Mouse (Mus musculus): ENCODE measurements around the gene Nrxn2. TPM values are rescaled to one million over a fixed set of nuclear protein-coding genes. Genes with fewer than 3 reads are reported as not detected.

Gene Nrxn2
- total and polyA plus RNA-seq, 2 experiments from 2014 or later: 49.4 to 256 TPM

GRCm38 (mm10) chr19:6400096-6401086 lies 18.1 kb upstream of the Nrxn2 start:
- H3K27me3 ChIP-seq (ENCODE audit: insufficient read depth, low read length): no peaks in the 10 kb centered on the region
- peak; percentile 53 for ATAC-seq
- peak overlapping the region; percentile 98 for H3K4me2 ChIP-seq (ENCODE audit: low read depth)
- H3K9me3 ChIP-seq (ENCODE audit: low read length): no peaks in the 10 kb centered on the region
- TF ChIP-seq CTCF (IDR thresholded peaks at IDR 0.05; ENCODE audit: low read depth): peak; percentile 40
- peaks cover 9% of the 10 kb centered on the region; the same call in 1 of the 2 replicates for H3K4me1 ChIP-seq (ENCODE audit: insufficient read depth)
- no peaks in the 10 kb centered on the region for H3K36me3 ChIP-seq (ENCODE audit: insufficient read depth)
- peak overlapping the region; percentile 51 for H3K4me3 ChIP-seq (ENCODE audit: low read depth, low read length)
- peak; percentile 65 for DNase-seq
- 2% methylated on average over 29 of the region's 29 CpGs for WGBS
- peak overlapping the region; percentile 88 for H3K27ac ChIP-seq (ENCODE audit: low read depth, low read length)
- peak overlapping the region; percentile 73 for H3K9ac ChIP-seq

GRCm38 (mm10) chr19:6401131-6401815 lies 17.3 kb upstream of the Nrxn2 start:
- WGBS: under 1% methylated on average over 30 of the region's 32 CpGs
- H3K27me3 ChIP-seq (ENCODE audit: insufficient read depth, low read length): no peaks in the 10 kb centered on the region
- peak; percentile 84 for TF ChIP-seq CTCF (IDR thresholded peaks at IDR 0.05; ENCODE audit: low read depth)
- H3K36me3 ChIP-seq (ENCODE audit: insufficient read depth): no peaks in the 10 kb centered on the region
- ATAC-seq: peak; percentile 5; the same call in 1 of the 2 replicates
- H3K4me1 ChIP-seq (ENCODE audit: insufficient read depth): peaks cover 9% of the 10 kb centered on the region; the same call in 1 of the 2 replicates
- H3K27ac ChIP-seq (ENCODE audit: low read depth, low read length): no peak overlapping the region
- peak overlapping the region; percentile 51 for H3K4me3 ChIP-seq (ENCODE audit: low read depth, low read length)
- H3K4me2 ChIP-seq (ENCODE audit: low read depth): peak overlapping the region; percentile 98
- DNase-seq: peak; percentile 68
- H3K9ac ChIP-seq: peak overlapping the region; percentile 73
- no peaks in the 10 kb centered on the region for H3K9me3 ChIP-seq (ENCODE audit: low read length)

- no peak for TF ChIP-seq CTCF (IDR thresholded peaks at IDR 0.05; ENCODE audit: low read depth)
- DNase-seq (no peak), ATAC-seq (no peak)
- 21% methylated on average over 9 of the region's 9 CpGs for WGBS
- peaks cover 9% of the 10 kb centered on the region; the same call in 1 of the 2 replicates for H3K4me1 ChIP-seq (ENCODE audit: insufficient read depth)
- H3K36me3 ChIP-seq (ENCODE audit: insufficient read depth): no peaks in the 10 kb centered on the region
- no peak overlapping the region for H3K27ac ChIP-seq (ENCODE audit: low read depth, low read length)
- peak overlapping the region; percentile 98 for H3K4me2 ChIP-seq (ENCODE audit: low read depth)
- peak overlapping the region; percentile 73; the same call in 1 of the 2 replicates for H3K9ac ChIP-seq
- H3K4me3 ChIP-seq (ENCODE audit: low read depth, low read length): peak overlapping the region; percentile 51
- H3K9me3 ChIP-seq (ENCODE audit: low read length): no peaks in the 10 kb centered on the region
- no peaks in the 10 kb centered on the region for H3K27me3 ChIP-seq (ENCODE audit: insufficient read depth, low read length)
These were observed 16.6 kb upstream of the Nrxn2 start for GRCm38 (mm10) chr19:6401951-6402350.

GRCm38 (mm10) chr19:6403869-6404268 lies 14.7 kb upstream of the Nrxn2 start:
- DNase-seq: no peak
- 0 out of 2 replicates have a peak, but pooled peaks cover 9% of the 10 kb centered on the region for H3K4me1 ChIP-seq (ENCODE audit: insufficient read depth)
- no peak overlapping the region for H3K9ac ChIP-seq
- H3K4me3 ChIP-seq (ENCODE audit: low read depth, low read length): no peak overlapping the region
- TF ChIP-seq CTCF (IDR thresholded peaks at IDR 0.05; ENCODE audit: low read depth): no peak
- no peak for ATAC-seq
- H3K36me3 ChIP-seq (ENCODE audit: insufficient read depth): no peaks in the 10 kb centered on the region; the same call in 1 of the 2 replicates
- H3K4me2 ChIP-seq (ENCODE audit: low read depth): no peak overlapping the region
- H3K27ac ChIP-seq (ENCODE audit: low read depth, low read length): no peak overlapping the region
- 85% methylated on average over 10 of the region's 10 CpGs for WGBS
- no peaks in the 10 kb centered on the region for H3K27me3 ChIP-seq (ENCODE audit: insufficient read depth, low read length)
- no peaks in the 10 kb centered on the region for H3K9me3 ChIP-seq (ENCODE audit: low read length)

- no peaks in the 10 kb centered on the region for H3K9me3 ChIP-seq (ENCODE audit: low read length)
- H3K4me3 ChIP-seq (ENCODE audit: low read depth, low read length): no peak overlapping the region
- H3K27me3 ChIP-seq (ENCODE audit: insufficient read depth, low read length): no peaks in the 10 kb centered on the region
- DNase-seq (no peak), ATAC-seq (no peak)
- no peak for TF ChIP-seq CTCF (IDR thresholded peaks at IDR 0.05; ENCODE audit: low read depth)
- H3K4me2 ChIP-seq (ENCODE audit: low read depth): no peak overlapping the region
- 0 out of 2 replicates have a peak, but pooled peaks cover 9% of the 10 kb centered on the region for H3K4me1 ChIP-seq (ENCODE audit: insufficient read depth)
- WGBS: 70% methylated on average over 10 of the region's 10 CpGs
- H3K36me3 ChIP-seq (ENCODE audit: insufficient read depth): no peaks in the 10 kb centered on the region; the same call in 1 of the 2 replicates
- H3K9ac ChIP-seq: no peak overlapping the region
- no peak overlapping the region for H3K27ac ChIP-seq (ENCODE audit: low read depth, low read length)
These were observed 13.1 kb upstream of the Nrxn2 start for GRCm38 (mm10) chr19:6405433-6405832.

GRCm38 (mm10) chr19:6407109-6407508 lies 11.4 kb upstream of the Nrxn2 start:
- DNase-seq (no peak), ATAC-seq (no peak)
- 82% methylated on average over 8 of the region's 8 CpGs for WGBS
- no peak overlapping the region for H3K9ac ChIP-seq
- H3K4me2 ChIP-seq (ENCODE audit: low read depth): no peak overlapping the region
- H3K36me3 ChIP-seq (ENCODE audit: insufficient read depth): no peaks in the 10 kb centered on the region; the same call in 1 of the 2 replicates
- H3K27ac ChIP-seq (ENCODE audit: low read depth, low read length): no peak overlapping the region
- no peaks in the 10 kb centered on the region for H3K27me3 ChIP-seq (ENCODE audit: insufficient read depth, low read length)
- no peaks in the 10 kb centered on the region for H3K9me3 ChIP-seq (ENCODE audit: low read length)
- TF ChIP-seq CTCF (IDR thresholded peaks at IDR 0.05; ENCODE audit: low read depth): no peak
- no peak overlapping the region for H3K4me3 ChIP-seq (ENCODE audit: low read depth, low read length)
- H3K4me1 ChIP-seq (ENCODE audit: insufficient read depth): no peaks in the 10 kb centered on the region
